Mouse (Mus musculus) heart, embryonic 16.5 days (tissue): ENCODE measurements around the gene 4930426L09Rik. TPM values are rescaled to one million over a fixed set of nuclear protein-coding genes. Genes with fewer than 3 reads are reported as not detected.
A peak's percentile ranks its signal among the peaks of the same experiment; 100 is the strongest.

Source experiments
- ATAC-seq: fragments of 200-750 bp; cut with Nextera tagmentation; replicated peaks from 2 replicates; pipeline ENCODE4 v1.8.0; 2017; ENCODE audit warnings: moderate number of reproducible peaks; ENCODE audit not compliant: insufficient read depth, low FRiP score; ENCODE audit errors: extremely low read depth
- H3K27ac ChIP-seq: fragments of 300-500 bp; sonication (generic); 2 replicates; pipeline ENCODE4 v1.5.1; 2014; ENCODE audit warnings: mild to moderate bottlenecking, low read length, control low read depth, moderate library complexity
- H3K27me3 ChIP-seq: fragments of 300-500 bp; sonication (generic); 2 replicates; pipeline ENCODE4 v1.6.1; 2014; ENCODE audit warnings: low read length, mixed read lengths; ENCODE audit not compliant: control insufficient read depth, insufficient read depth
- H3K36me3 ChIP-seq: fragments of 300-500 bp; sonication (generic); 2 replicates; pipeline ENCODE4 v1.6.1; 2014; ENCODE audit not compliant: control insufficient read depth, insufficient read depth
- H3K4me1 ChIP-seq: fragments of 300-500 bp; sonication (generic); 2 replicates; pipeline ENCODE4 v1.6.1; 2014; ENCODE audit warnings: low read length, mixed read lengths; ENCODE audit not compliant: control insufficient read depth, insufficient read depth
- H3K4me2 ChIP-seq: fragments of 300-500 bp; sonication (generic); 2 replicates; pipeline ENCODE4 v1.6.1; 2014; ENCODE audit warnings: low read depth, mild to moderate bottlenecking, control low read depth, low read length
- H3K4me3 ChIP-seq: fragments of 300-500 bp; sonication (generic); 2 replicates; pipeline ENCODE4 v1.5.1; 2014; ENCODE audit warnings: mild to moderate bottlenecking, control low read depth, low read length
- H3K9ac ChIP-seq: fragments of 300-500 bp; sonication (generic); 2 replicates; pipeline ENCODE4 v1.6.1; 2014; ENCODE audit warnings: low read length, control low read depth
- H3K9me3 ChIP-seq: fragments of 300-500 bp; sonication (generic); replicated peaks from 2 replicates; pipeline ENCODE4 v1.6.1; 2016; ENCODE audit warnings: low read length; ENCODE audit not compliant: control insufficient read depth
- WGBS: fragments of 180-500 bp; shearing (Covaris S2); extraction: QIAGEN DNeasy Blood & Tissue Kit; methylation state at CpG from one replicate; pipeline ENCODE4 v1.1.7; 2014; 5-methylcytosine and 5-hydroxymethylcytosine counted together
- polyA plus RNA-seq: library from polyadenylated mRNA; unstranded; fragments of >200 nt; fragmentation: Nextera tagmentation; extraction: Ambion mirVana; gene quantifications from 2 replicates; pipeline ENCODE4 v1.2.1, GENCODE M21; 2015

The 4930426L09Rik gene
- polyA plus RNA-seq, 1 experiment from 2014 or later, result 0.09 TPM

GRCm38 (mm10) chr2:19011443-19011842 is 13.3 kb downstream of the 4930426L09Rik start:
- Histone ChIP-seq H3K4me2 (no peak overlapping the region), H3K9ac (no peak overlapping the region), H3K4me3 (no peak overlapping the region), H3K4me1 (no peaks in the 10 kb centered on the region), H3K27me3 (no peaks in the 10 kb centered on the region), H3K36me3 (no peaks in the 10 kb centered on the region), H3K27ac (no peak overlapping the region), H3K9me3 (no peaks in the 10 kb centered on the region)
- 50% methylated on average over 6 of the region's 6 CpGs for WGBS
- no peak for ATAC-seq

DNA sequence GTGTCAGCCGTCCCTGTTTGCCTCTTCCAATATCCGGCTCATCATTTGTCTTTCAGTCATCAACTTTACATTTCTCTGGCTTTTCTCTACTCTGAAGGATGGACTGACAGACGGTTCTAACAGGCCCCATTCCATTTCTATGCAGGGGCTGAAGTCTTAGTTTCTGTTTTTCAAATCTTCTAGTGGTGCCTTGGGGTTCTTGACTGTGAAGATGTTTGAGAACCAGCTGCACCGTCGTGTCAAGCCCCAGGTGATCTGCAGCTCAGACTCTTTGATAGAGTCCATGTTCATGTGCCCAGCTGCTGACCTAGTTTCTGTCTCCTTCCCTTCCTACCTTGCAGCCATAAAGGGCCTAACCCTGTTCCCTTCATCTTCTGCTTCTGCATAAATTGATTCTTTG is 18.2 kb downstream of the 4930426L09Rik start:
- no peak overlapping the region for H3K27ac ChIP-seq

DNA sequence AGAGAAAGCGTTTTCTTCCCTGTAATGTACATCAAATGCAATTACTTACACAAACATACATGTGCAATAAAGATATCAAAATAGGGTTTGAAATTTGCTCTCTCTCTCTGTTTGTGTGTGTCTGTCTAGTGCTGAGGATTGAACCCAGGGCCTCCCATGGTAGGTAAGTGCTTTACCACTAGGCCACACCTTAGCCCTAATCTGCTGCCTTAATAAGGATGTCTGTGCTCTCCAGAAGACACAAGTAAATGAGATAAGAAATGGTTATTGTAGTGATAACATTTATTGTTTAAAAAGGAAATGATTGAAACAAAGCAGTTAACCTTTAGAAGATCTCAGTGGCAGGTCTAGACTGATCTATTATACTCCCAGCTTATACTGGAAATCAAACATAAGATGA is 18.7 kb downstream of the 4930426L09Rik start:
- Histone ChIP-seq H3K9ac (no peak overlapping the region), H3K9me3 (no peaks in the 10 kb centered on the region), H3K4me2 (no peak overlapping the region), H3K4me1 (peaks cover 4% of the 10 kb centered on the region), H3K27me3 (no peaks in the 10 kb centered on the region), H3K27ac (no peak overlapping the region), H3K36me3 (no peaks in the 10 kb centered on the region), H3K4me3 (no peak overlapping the region)
- WGBS, result 72% methylated on average over 1 of the region's 1 CpGs
- no peak for ATAC-seq

More for the DNA sequence above, 18.2 kb downstream of the 4930426L09Rik start:
- no peak overlapping the region for H3K9ac ChIP-seq
- no peak; the same call in 1 of the 2 replicates for ATAC-seq
- H3K4me1 ChIP-seq, result no peaks in the 10 kb centered on the region; the same call in 1 of the 2 replicates
- H3K4me2 ChIP-seq, result no peak overlapping the region
- WGBS, result 75% methylated on average over 5 of the region's 5 CpGs
- H3K36me3 ChIP-seq, result no peaks in the 10 kb centered on the region
- H3K9me3 ChIP-seq, result no peaks in the 10 kb centered on the region
- no peaks in the 10 kb centered on the region for H3K27me3 ChIP-seq
- H3K4me3 ChIP-seq, result no peak overlapping the region

GRCm38 (mm10) chr2:19018034-19018433 is 19.9 kb downstream of the 4930426L09Rik start:
- no peaks in the 10 kb centered on the region for H3K27me3 ChIP-seq
- H3K27ac ChIP-seq, result no peak overlapping the region
- H3K9me3 ChIP-seq, result no peaks in the 10 kb centered on the region
- H3K4me3 ChIP-seq, result no peak overlapping the region
- H3K9ac ChIP-seq, result no peak overlapping the region
- WGBS, result 64% methylated on average over 2 of the region's 2 CpGs
- no peaks in the 10 kb centered on the region for H3K36me3 ChIP-seq
- no peak overlapping the region for H3K4me2 ChIP-seq
- no peak for ATAC-seq
- H3K4me1 ChIP-seq, result peaks cover 9% of the 10 kb centered on the region

GRCm38 (mm10) chr2:19024807-19025206 is 26.7 kb downstream of the 4930426L09Rik start:
- WGBS, result 40% methylated on average over 2 of the region's 2 CpGs
- H3K27ac ChIP-seq, result peak overlapping the region; percentile 56
- H3K9ac ChIP-seq, result no peak overlapping the region
- peaks cover 12% of the 10 kb centered on the region for H3K4me1 ChIP-seq
- H3K4me2 ChIP-seq, result no peak overlapping the region
- no peaks in the 10 kb centered on the region for H3K36me3 ChIP-seq
- ATAC-seq, result peak; percentile 56
- H3K27me3 ChIP-seq, result no peaks in the 10 kb centered on the region
- 0 out of 2 replicates have a peak, but pooled peaks cover 2% of the 10 kb centered on the region for H3K9me3 ChIP-seq
- no peak overlapping the region for H3K4me3 ChIP-seq

- no peaks in the 10 kb centered on the region for H3K36me3 ChIP-seq
- no peak for ATAC-seq
- H3K4me1 ChIP-seq, result peaks cover 4% of the 10 kb centered on the region
- H3K4me2 ChIP-seq, result no peak overlapping the region
- no peaks in the 10 kb centered on the region for H3K9me3 ChIP-seq
- H3K27ac ChIP-seq, result no peak overlapping the region
- no peak overlapping the region for H3K9ac ChIP-seq
- 39% methylated on average over 4 of the region's 4 CpGs for WGBS
- no peaks in the 10 kb centered on the region for H3K27me3 ChIP-seq
- no peak overlapping the region for H3K4me3 ChIP-seq
These were observed 39.3 kb downstream of the 4930426L09Rik start for GRCm38 (mm10) chr2:19037430-19037829.

DNA sequence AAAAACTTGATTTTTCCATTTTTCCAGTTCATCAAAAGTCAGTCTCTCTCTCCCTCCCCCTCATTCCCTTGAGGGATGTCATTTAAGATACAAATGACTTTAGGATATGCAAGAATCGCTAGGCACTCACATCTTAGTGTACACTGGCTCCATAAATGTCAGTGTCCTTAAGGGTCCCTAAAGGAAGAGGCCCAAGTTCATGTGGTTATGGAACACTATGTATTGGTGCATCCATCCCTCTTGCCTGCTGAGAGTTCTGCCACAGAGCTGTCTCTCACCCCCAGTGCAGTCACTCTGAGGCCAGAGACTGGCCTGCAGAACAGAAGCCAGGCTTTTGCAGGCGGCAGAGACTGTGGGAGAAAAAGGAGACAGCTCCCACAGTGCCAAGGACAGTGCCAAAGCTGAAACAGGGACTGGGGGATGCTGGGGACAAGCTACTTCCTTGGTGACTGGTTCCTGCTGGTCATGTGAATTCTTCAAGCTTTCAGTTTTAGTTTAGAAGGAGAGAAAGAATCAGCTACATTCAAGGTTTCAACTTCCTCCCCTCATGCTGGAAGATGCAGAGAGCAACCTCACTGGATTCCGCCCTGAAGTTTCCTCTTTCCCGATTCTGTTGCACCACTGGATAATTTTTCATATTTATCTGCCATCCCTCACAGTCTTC is 39.9 kb downstream of the 4930426L09Rik start:
- peaks cover 4% of the 10 kb centered on the region for H3K4me1 ChIP-seq
- no peak overlapping the region for H3K9ac ChIP-seq
- ATAC-seq, result no peak; the same call in 1 of the 2 replicates
- no peak overlapping the region for H3K4me3 ChIP-seq
- peak overlapping the region; percentile 51 for H3K27ac ChIP-seq
- H3K36me3 ChIP-seq, result no peaks in the 10 kb centered on the region
- H3K9me3 ChIP-seq, result no peaks in the 10 kb centered on the region
- no peaks in the 10 kb centered on the region for H3K27me3 ChIP-seq
- no peak overlapping the region for H3K4me2 ChIP-seq
- WGBS, result 53% methylated on average over 4 of the region's 4 CpGs

- Histone ChIP-seq H3K4me3 (no peak overlapping the region), H3K27ac (no peak overlapping the region), H3K4me1 (no peaks in the 10 kb centered on the region), H3K4me2 (no peak overlapping the region), H3K27me3 (no peaks in the 10 kb centered on the region), H3K9ac (no peak overlapping the region), H3K9me3 (no peaks in the 10 kb centered on the region), H3K36me3 (no peaks in the 10 kb centered on the region)
- 75% methylated on average over 1 of the region's 1 CpGs for WGBS
- ATAC-seq, result no peak
These were observed 50.1 kb downstream of the 4930426L09Rik start for GRCm38 (mm10) chr2:19048225-19048624.

- no peak overlapping the region for H3K27ac ChIP-seq
- WGBS, result 69% methylated on average over 1 of the region's 1 CpGs
- no peak for ATAC-seq
- no peaks in the 10 kb centered on the region for H3K9me3 ChIP-seq
- no peak overlapping the region for H3K4me3 ChIP-seq
- H3K27me3 ChIP-seq, result no peaks in the 10 kb centered on the region
- no peaks in the 10 kb centered on the region for H3K4me1 ChIP-seq
- no peaks in the 10 kb centered on the region for H3K36me3 ChIP-seq
- H3K9ac ChIP-seq, result no peak overlapping the region
- no peak overlapping the region for H3K4me2 ChIP-seq
These were observed 51.2 kb downstream of the 4930426L09Rik start for GRCm38 (mm10) chr2:19049341-19049740.
